Mouse (Mus musculus) forelimb bud, embryonic 11.5 days (tissue): ENCODE data around the gene Ric3.

Source experiments
- DNase-seq: peaks from one replicate; pipeline ENCODE4 v3.0.0-alpha.2; 2012; ENCODE audit warnings: low read depth, low spot score

Ric3 gene

GRCm38 (mm10) chr7:109045876-109046275 is 37.3 kb downstream of the Ric3 start:
- no peak for DNase-seq

GRCm38 (mm10) chr7:109039445-109039844 is 43.7 kb downstream of the Ric3 start:
- no peak for DNase-seq

DNA sequence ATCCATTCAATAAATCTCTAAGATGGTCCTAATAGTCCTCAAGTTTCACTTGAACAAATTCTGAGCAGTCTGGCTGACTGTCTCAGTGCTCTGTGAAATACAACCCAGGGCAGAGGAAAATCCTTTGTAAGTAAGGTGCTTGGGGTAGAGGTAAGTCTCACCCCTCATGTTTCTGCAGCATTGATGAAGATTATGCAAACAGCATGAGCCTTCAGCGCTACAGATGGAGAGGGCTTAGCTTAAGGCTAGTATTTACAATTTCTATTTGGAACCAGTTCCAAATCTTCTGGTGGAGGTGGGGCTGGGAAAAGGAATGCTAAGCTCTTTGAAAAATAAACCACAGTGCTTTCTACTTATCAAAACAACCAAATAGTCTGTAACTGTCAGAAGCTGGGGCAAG is 44.1 kb downstream of the Ric3 start:
- DNase-seq: no peak

GRCm38 (mm10) chr7:109038121-109038735 is 44.9 kb downstream of the Ric3 start:
- no peak for DNase-seq

GRCm38 (mm10) chr7:109032054-109032453 is 51.1 kb downstream of the Ric3 start:
- no peak for DNase-seq

GRCm38 (mm10) chr7:109031331-109031730 is 51.8 kb downstream of the Ric3 start:
- DNase-seq: no peak

- DNase-seq: no peak
Measured at GRCm38 (mm10) chr7:109029961-109030465, 53.1 kb downstream of the Ric3 start.

DNA sequence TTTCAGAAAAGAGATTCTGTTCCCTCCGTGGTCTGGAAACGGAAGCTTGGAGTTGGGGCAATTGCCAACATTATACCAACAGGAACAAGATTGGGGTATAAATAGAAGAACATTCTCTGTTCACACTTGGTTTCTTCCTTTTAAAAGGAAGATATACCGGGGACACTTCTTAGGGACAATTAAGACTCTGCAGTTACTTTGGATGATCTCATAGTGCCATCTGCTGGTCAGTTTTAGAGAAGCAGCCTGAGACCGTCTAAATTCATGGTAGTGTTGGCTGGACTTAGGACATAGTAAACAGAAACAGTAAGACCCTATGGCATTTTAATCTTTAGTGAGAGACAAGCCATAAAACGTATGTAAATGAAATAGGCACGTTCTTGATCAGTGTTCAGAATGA is 54.9 kb downstream of the Ric3 start:
- peak; percentile 62 for DNase-seq

- DNase-seq: no peak
Measured at GRCm38 (mm10) chr7:109027721-109028120, 55.4 kb downstream of the Ric3 start.

GRCm38 (mm10) chr7:109026976-109027375 is 56.2 kb downstream of the Ric3 start:
- DNase-seq: no peak

GRCm38 (mm10) chr7:109025743-109026142 is 57.4 kb downstream of the Ric3 start:
- no peak for DNase-seq

- peak; percentile 71 for DNase-seq
Measured at GRCm38 (mm10) chr7:109021428-109021827, 61.7 kb downstream of the Ric3 start.

DNA sequence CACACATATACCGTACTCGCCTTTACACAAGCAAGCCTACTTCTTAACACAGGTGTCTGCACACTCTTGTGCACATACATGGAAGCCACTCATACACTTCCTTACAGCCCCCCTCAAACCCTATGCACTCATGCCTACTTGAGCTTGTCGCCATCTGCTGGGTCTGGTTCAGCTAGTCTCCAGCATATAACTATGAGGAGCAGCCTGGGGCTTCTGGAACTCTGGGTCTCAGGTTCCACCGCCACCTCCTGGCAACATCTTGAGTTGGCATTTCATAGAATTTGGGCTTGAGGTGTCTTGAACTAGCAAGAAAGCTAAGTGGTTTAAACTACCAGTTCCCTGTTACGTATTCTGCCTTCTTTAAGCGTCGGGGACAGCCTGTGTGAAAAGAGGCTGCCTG is 63.9 kb downstream of the Ric3 start:
- no peak for DNase-seq

DNA sequence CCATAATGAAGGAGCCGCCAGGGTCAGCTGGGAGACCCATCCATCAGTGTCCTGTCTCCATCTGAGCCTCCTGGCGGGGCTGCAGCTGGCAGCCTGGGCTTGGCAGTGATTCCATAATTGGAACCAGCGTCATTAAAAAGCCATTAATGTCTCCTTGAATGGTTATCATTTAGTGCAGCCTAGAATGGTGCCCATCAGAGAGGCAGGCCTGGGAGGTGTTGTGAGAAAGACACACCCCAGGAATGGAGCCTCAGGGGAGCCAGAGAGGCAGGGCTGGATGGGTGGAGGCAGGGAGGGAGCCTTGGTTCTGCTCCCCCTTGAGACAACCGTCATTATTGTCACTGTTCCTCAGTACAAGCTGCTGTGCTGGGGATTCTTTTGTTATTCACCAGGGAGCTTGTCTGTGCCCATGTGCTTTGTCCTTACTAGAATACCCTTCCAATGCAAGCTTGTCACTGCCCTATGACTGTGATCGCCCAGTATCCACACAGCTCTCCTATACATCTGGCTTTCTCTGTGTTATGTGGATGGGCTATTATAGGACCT is 66.7 kb downstream of the Ric3 start:
- DNase-seq: peak; percentile 4

- DNase-seq: no peak
Measured at GRCm38 (mm10) chr7:109014851-109015250, 68.3 kb downstream of the Ric3 start.

GRCm38 (mm10) chr7:109012998-109013625 is 70.0 kb downstream of the Ric3 start:
- no peak for DNase-seq

DNA sequence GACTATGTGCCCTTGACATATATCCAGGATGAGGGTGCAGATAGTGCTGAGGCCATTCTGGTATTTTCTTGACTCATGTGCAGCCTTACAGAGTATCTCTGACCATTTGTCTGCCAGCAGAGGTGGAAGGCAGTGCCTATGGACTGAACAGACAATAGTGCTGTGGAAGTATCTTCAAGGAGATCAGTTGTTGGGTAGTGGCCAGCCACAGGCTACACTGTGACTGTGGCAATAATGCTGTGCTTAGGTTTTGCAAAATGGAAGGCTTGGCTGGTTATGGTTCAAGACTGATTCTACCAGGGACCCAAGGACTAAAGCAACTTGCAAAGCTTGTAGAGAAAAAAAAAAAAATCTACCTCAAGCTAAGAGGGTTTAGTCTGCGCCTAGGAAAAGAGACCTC is 70.6 kb downstream of the Ric3 start:
- DNase-seq: no peak

DNA sequence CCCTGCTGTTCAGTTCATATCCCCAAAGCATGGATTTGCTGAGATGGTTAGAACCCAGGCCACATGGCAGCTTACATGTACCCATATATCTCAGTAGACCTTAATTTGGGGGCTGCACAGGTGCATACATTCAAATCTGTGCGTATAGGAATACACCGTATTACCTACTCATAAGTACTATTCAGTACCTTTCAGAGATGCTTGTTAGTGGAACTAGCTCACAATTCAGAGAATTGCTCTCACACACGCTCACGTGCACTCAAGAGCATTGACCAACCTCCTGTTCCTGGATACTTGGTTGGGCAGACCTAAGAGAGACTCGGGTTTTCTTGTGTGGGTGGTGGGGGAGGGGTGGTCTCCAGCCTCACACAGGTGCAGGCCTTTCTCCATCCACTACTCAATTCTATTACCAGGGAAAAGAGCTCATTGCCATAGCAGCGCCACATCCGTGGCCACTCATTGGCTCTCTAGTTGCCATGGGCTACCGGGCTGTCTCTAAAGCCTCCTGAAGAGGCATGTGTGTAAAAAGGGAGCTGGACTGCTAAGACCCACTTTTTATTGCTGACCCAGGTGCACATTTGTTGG is 71.4 kb downstream of the Ric3 start:
- DNase-seq: peak; percentile 17

DNA sequence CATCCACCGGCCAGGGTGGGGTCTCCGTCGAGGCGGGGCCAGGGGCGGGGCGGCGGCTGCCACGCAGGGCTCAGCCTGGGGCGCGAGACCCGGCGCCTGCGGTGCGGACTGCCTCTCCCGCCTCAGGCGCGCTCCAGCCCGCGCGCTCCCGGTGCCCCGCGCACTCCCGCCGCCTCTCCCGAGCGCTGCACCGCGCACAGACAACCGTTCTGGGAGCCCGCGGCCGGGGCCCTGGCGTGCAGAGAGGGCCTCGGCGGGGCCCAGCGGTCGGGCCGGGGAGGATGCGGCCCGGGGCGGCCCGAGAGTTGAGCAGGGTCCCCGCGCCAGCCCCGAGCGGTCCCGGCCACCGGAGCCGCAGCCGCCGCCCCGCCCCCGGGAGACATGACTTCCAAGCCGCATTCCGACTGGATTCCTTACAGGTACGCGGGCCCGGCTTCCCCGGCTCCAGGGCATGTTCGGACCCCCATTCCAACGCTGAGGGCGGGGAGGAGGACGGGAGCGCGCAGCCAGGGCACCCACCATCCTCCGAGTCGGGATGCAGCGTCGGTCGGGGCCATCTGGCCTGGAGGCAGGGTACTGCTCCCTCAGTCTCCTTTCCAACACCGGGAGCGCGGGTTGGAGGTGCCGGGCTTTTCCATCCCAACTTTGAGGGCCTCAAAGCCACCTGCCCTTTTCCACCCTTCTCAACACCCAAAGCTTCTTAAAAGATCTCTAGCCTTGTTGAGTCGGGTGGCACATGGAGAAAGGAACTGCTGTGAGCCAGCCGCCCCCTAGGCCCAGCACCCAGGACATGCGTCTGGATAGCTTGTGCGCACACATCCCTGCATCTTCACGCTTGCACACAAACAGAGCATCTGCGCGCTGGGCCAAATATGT is 72.2 kb downstream of the Ric3 start:
- DNase-seq: peak; percentile 13

- no peak for DNase-seq
Measured at GRCm38 (mm10) chr7:109009260-109009659, 73.9 kb downstream of the Ric3 start.

GRCm38 (mm10) chr7:109003653-109004052 is 79.5 kb downstream of the Ric3 start:
- no peak for DNase-seq

DNA sequence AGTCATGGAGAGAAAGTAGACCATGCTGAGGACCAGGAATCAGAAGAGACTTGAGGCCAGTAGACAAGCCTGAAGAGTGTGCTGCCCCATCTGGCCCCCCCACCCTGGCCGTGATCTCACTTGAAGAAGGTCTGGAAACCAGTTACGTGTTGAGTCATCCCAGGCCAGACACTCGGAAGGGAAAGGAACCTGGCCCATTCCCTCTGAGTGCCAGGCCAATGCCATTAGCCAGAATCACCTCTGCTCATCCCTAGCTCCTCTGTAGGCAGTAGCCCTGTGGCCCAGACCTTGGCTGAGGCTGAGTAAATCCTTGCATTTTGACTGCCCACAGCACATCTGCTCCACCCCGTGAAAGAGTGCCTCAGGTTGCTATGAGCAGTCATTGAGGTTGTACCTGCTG is 81.2 kb downstream of the Ric3 start:
- no peak for DNase-seq
